Mouse (Mus musculus): ENCODE results near the gene Cdk6. TPM values are rescaled to one million over a fixed set of nuclear protein-coding genes. Genes with fewer than 3 reads are reported as not detected.

The Cdk6 gene
- polyA plus RNA-seq, 1 experiment from 2014 or later: 37.7 TPM

- H3K4me2 ChIP-seq: no peak overlapping the region
- no peak for ATAC-seq (ENCODE audit: insufficient read depth, low FRiP score, low read depth)
- H3K4me1 ChIP-seq: no peaks in the 10 kb centered on the region; the same call in 1 of the 2 replicates
- no peaks in the 10 kb centered on the region for H3K9me3 ChIP-seq
- no peak overlapping the region for H3K9ac ChIP-seq
- H3K27ac ChIP-seq: no peak overlapping the region
- WGBS: 61% methylated on average over 1 of the region's 1 CpGs
- H3K36me3 ChIP-seq: no peaks in the 10 kb centered on the region
- no peaks in the 10 kb centered on the region for H3K27me3 ChIP-seq (replicated peaks)
- H3K4me3 ChIP-seq (replicated peaks): no peak overlapping the region
Measured at GRCm38 (mm10) chr5:3385078-3385477, 43.8 kb downstream of the Cdk6 start.

- Histone ChIP-seq H3K4me1 (no peaks in the 10 kb centered on the region; the same call in 1 of the 2 replicates), H3K27me3 (replicated peaks) (no peaks in the 10 kb centered on the region), H3K4me2 (no peak overlapping the region), H3K36me3 (0 out of 2 replicates have a peak, but pooled peaks cover 2% of the 10 kb centered on the region), H3K4me3 (replicated peaks) (no peak overlapping the region), H3K9me3 (no peaks in the 10 kb centered on the region), H3K27ac (no peak overlapping the region), H3K9ac (no peak overlapping the region)
- WGBS: 55% methylated on average over 7 of the region's 7 CpGs
- ATAC-seq (ENCODE audit: insufficient read depth, low FRiP score, low read depth): no peak
Measured at GRCm38 (mm10) chr5:3386021-3386730, 44.9 kb downstream of the Cdk6 start.

- no peak overlapping the region for H3K27ac ChIP-seq
- WGBS: 30% methylated on average over 4 of the region's 4 CpGs
Measured at GRCm38 (mm10) chr5:3386731-3387087, 45.4 kb downstream of the Cdk6 start.

GRCm38 (mm10) chr5:3387138-3387537 lies 45.9 kb downstream of the Cdk6 start:
- WGBS: 54% methylated on average over 5 of the region's 5 CpGs
- ATAC-seq (ENCODE audit: insufficient read depth, low FRiP score, low read depth): no peak
- H3K4me3 ChIP-seq (replicated peaks): no peak overlapping the region

More at GRCm38 (mm10) chr5:3386731-3387087, 45.4 kb downstream of the Cdk6 start:
- H3K36me3 ChIP-seq: 0 out of 2 replicates have a peak, but pooled peaks cover 4% of the 10 kb centered on the region
- H3K9ac ChIP-seq: no peak overlapping the region
- H3K4me3 ChIP-seq (replicated peaks): no peak overlapping the region
- H3K4me2 ChIP-seq: no peak overlapping the region
- H3K4me1 ChIP-seq: no peaks in the 10 kb centered on the region; the same call in 1 of the 2 replicates
- ATAC-seq (ENCODE audit: insufficient read depth, low FRiP score, low read depth): no peak
- no peaks in the 10 kb centered on the region for H3K9me3 ChIP-seq
- no peaks in the 10 kb centered on the region for H3K27me3 ChIP-seq (replicated peaks)

GRCm38 (mm10) chr5:3392856-3393255 lies 51.6 kb downstream of the Cdk6 start:
- no peak overlapping the region for H3K9ac ChIP-seq
- H3K27me3 ChIP-seq (replicated peaks): no peaks in the 10 kb centered on the region
- H3K4me1 ChIP-seq: no peaks in the 10 kb centered on the region
- no peak overlapping the region for H3K27ac ChIP-seq
- H3K36me3 ChIP-seq: 0 out of 2 replicates have a peak, but pooled peaks cover 4% of the 10 kb centered on the region
- no peaks in the 10 kb centered on the region for H3K9me3 ChIP-seq
- H3K4me2 ChIP-seq: no peak overlapping the region
- H3K4me3 ChIP-seq (replicated peaks): no peak overlapping the region
- 68% methylated on average over 3 of the region's 3 CpGs for WGBS
- ATAC-seq (ENCODE audit: insufficient read depth, low FRiP score, low read depth): no peak

More at GRCm38 (mm10) chr5:3387138-3387537, 45.9 kb downstream of the Cdk6 start:
- H3K4me1 ChIP-seq: no peaks in the 10 kb centered on the region; the same call in 1 of the 2 replicates
- 0 out of 2 replicates have a peak, but pooled peaks cover 4% of the 10 kb centered on the region for H3K36me3 ChIP-seq
- H3K9ac ChIP-seq: no peak overlapping the region
- H3K9me3 ChIP-seq: no peaks in the 10 kb centered on the region
- H3K27me3 ChIP-seq (replicated peaks): no peaks in the 10 kb centered on the region
- H3K4me2 ChIP-seq: no peak overlapping the region
- no peak overlapping the region for H3K27ac ChIP-seq

GRCm38 (mm10) chr5:3394145-3394544 lies 52.9 kb downstream of the Cdk6 start:
- no peak overlapping the region for H3K4me2 ChIP-seq
- no peak overlapping the region for H3K9ac ChIP-seq
- H3K36me3 ChIP-seq: 0 out of 2 replicates have a peak, but pooled peaks cover 4% of the 10 kb centered on the region
- ATAC-seq (ENCODE audit: insufficient read depth, low FRiP score, low read depth): no peak
- H3K4me1 ChIP-seq: no peaks in the 10 kb centered on the region
- no peak overlapping the region for H3K27ac ChIP-seq
- H3K9me3 ChIP-seq: no peaks in the 10 kb centered on the region
- 87% methylated on average over 7 of the region's 7 CpGs for WGBS
- no peaks in the 10 kb centered on the region for H3K27me3 ChIP-seq (replicated peaks)
- no peak overlapping the region for H3K4me3 ChIP-seq (replicated peaks)

GRCm38 (mm10) chr5:3395020-3395419 lies 53.7 kb downstream of the Cdk6 start:
- no peak overlapping the region for H3K4me2 ChIP-seq
- 79% methylated on average over 6 of the region's 6 CpGs for whole genome bisulfite sequencing

GRCm38 (mm10) chr5:3396214-3396613 lies 54.9 kb downstream of the Cdk6 start:
- 69% methylated on average over 6 of the region's 6 CpGs for WGBS
- ATAC-seq (ENCODE audit: insufficient read depth, low FRiP score, low read depth): no peak

More at GRCm38 (mm10) chr5:3395020-3395419, 53.7 kb downstream of the Cdk6 start:
- H3K36me3 ChIP-seq: 0 out of 2 replicates have a peak, but pooled peaks cover 4% of the 10 kb centered on the region
- H3K9me3 ChIP-seq: no peaks in the 10 kb centered on the region
- no peak overlapping the region for H3K9ac ChIP-seq
- ATAC-seq (ENCODE audit: insufficient read depth, low FRiP score, low read depth): no peak
- no peaks in the 10 kb centered on the region for H3K4me1 ChIP-seq
- no peaks in the 10 kb centered on the region for H3K27me3 ChIP-seq (replicated peaks)
- no peak overlapping the region for H3K4me3 ChIP-seq (replicated peaks)
- H3K27ac ChIP-seq: no peak overlapping the region

GRCm38 (mm10) chr5:3396910-3397575 lies 55.8 kb downstream of the Cdk6 start:
- Histone ChIP-seq H3K4me2 (no peak overlapping the region), H3K4me3 (replicated peaks) (no peak overlapping the region), H3K36me3 (no peaks in the 10 kb centered on the region), H3K27me3 (replicated peaks) (no peaks in the 10 kb centered on the region), H3K9ac (no peak overlapping the region), H3K4me1 (no peaks in the 10 kb centered on the region), H3K27ac (no peak overlapping the region), H3K9me3 (no peaks in the 10 kb centered on the region)
- no peak for ATAC-seq (ENCODE audit: insufficient read depth, low FRiP score, low read depth)
- 82% methylated on average over 11 of the region's 11 CpGs for WGBS

More at GRCm38 (mm10) chr5:3396214-3396613, 54.9 kb downstream of the Cdk6 start:
- Histone ChIP-seq H3K9me3 (no peaks in the 10 kb centered on the region), H3K4me1 (no peaks in the 10 kb centered on the region), H3K4me2 (no peak overlapping the region), H3K9ac (no peak overlapping the region), H3K27me3 (replicated peaks) (no peaks in the 10 kb centered on the region), H3K4me3 (replicated peaks) (no peak overlapping the region), H3K36me3 (0 out of 2 replicates have a peak, but pooled peaks cover 2% of the 10 kb centered on the region), H3K27ac (no peak overlapping the region)

GRCm38 (mm10) chr5:3399784-3400494 lies 58.7 kb downstream of the Cdk6 start:
- Histone ChIP-seq H3K9me3 (no peaks in the 10 kb centered on the region), H3K4me2 (no peak overlapping the region), H3K36me3 (no peaks in the 10 kb centered on the region), H3K27ac (no peak overlapping the region), H3K4me1 (no peaks in the 10 kb centered on the region), H3K9ac (no peak overlapping the region), H3K27me3 (replicated peaks) (no peaks in the 10 kb centered on the region), H3K4me3 (replicated peaks) (no peak overlapping the region)
- no peak for ATAC-seq (ENCODE audit: insufficient read depth, low FRiP score, low read depth)
- 73% methylated on average over 7 of the region's 7 CpGs for WGBS

GRCm38 (mm10) chr5:3405102-3405501 lies 63.8 kb downstream of the Cdk6 start:
- Histone ChIP-seq H3K4me1 (no peaks in the 10 kb centered on the region), H3K27me3 (replicated peaks) (no peaks in the 10 kb centered on the region), H3K4me3 (replicated peaks) (no peak overlapping the region), H3K9me3 (no peaks in the 10 kb centered on the region), H3K27ac (no peak overlapping the region), H3K9ac (no peak overlapping the region), H3K4me2 (no peak overlapping the region), H3K36me3 (no peaks in the 10 kb centered on the region)
- no peak for ATAC-seq (ENCODE audit: insufficient read depth, low FRiP score, low read depth)
- WGBS: 62% methylated on average over 6 of the region's 6 CpGs

- H3K4me2 ChIP-seq: no peak overlapping the region
- H3K36me3 ChIP-seq: no peaks in the 10 kb centered on the region
- no peak for ATAC-seq (ENCODE audit: insufficient read depth, low FRiP score, low read depth)
- H3K4me3 ChIP-seq (replicated peaks): no peak overlapping the region
- no peaks in the 10 kb centered on the region for H3K9me3 ChIP-seq
- H3K27me3 ChIP-seq (replicated peaks): no peaks in the 10 kb centered on the region
- no peak overlapping the region for H3K27ac ChIP-seq
- no peaks in the 10 kb centered on the region for H3K4me1 ChIP-seq
- WGBS: 75% methylated on average over 6 of the region's 6 CpGs
- H3K9ac ChIP-seq: no peak overlapping the region
Measured at GRCm38 (mm10) chr5:3405503-3405902, 64.2 kb downstream of the Cdk6 start.

Data from stomach, embryonic 15.5 days (tissue).